Mouse (Mus musculus) bone marrow, adult 2 months (tissue): ENCODE results near the gene Slain1. TPM values are rescaled to one million over a fixed set of nuclear protein-coding genes. Genes with fewer than 3 reads are reported as not detected.

Experiments
- H3K27ac ChIP-seq: fragments of 200-500 bp; 2 replicates; pipeline ENCODE4 v1.5.1; 2012; ENCODE audit warnings: low read depth, mild to moderate bottlenecking, control low read depth, inconsistent platforms, low read length; ENCODE audit not compliant: control insufficient read depth, poor library complexity, insufficient read depth
- H3K4me1 ChIP-seq: fragments of 200-500 bp; 2 replicates; pipeline ENCODE4 v1.6.1; 2011; ENCODE audit warnings: low read length; ENCODE audit not compliant: control insufficient read depth, insufficient read depth
- H3K4me3 ChIP-seq: fragments of 200-500 bp; replicated peaks from 2 replicates; pipeline ENCODE3; 2011; ENCODE audit warnings: mild to moderate bottlenecking, low read depth, low read length, control low read depth; ENCODE audit not compliant: control insufficient read depth
- CTCF ChIP-seq: fragments of 200-500 bp; IDR thresholded peaks from 2 replicates; pipeline ENCODE4 v1.5.1; 2011; ENCODE audit warnings: low read length, control low read depth; ENCODE audit not compliant: control insufficient read depth, insufficient read depth
- POLR2A ChIP-seq: fragments of 200-500 bp; IDR thresholded peaks from 2 replicates; pipeline ENCODE4 v1.6.1; 2011; ENCODE audit warnings: low read depth, mild to moderate bottlenecking, control low read depth, low read length, borderline replicate concordance; ENCODE audit not compliant: control insufficient read depth
- WGBS: fragments of 180-500 bp; shearing (Covaris S2); methylation state at CpG from one replicate; pipeline ENCODE4 v1.1.7; 2018; 5-methylcytosine and 5-hydroxymethylcytosine counted together
- polyA plus RNA-seq: library from polyadenylated mRNA; stranded (reverse); fragments of >200 nt; gene quantifications from 2 replicates; pipeline ENCODE4 v1.2.4, GENCODE M21; 2011; ENCODE audit warnings: low replicate concordance; ENCODE audit not compliant: missing spikeins, insufficient read depth, insufficient read length

Gene Slain1
- polyA plus RNA-seq, 1 experiment, result 5.3 TPM

DNA sequence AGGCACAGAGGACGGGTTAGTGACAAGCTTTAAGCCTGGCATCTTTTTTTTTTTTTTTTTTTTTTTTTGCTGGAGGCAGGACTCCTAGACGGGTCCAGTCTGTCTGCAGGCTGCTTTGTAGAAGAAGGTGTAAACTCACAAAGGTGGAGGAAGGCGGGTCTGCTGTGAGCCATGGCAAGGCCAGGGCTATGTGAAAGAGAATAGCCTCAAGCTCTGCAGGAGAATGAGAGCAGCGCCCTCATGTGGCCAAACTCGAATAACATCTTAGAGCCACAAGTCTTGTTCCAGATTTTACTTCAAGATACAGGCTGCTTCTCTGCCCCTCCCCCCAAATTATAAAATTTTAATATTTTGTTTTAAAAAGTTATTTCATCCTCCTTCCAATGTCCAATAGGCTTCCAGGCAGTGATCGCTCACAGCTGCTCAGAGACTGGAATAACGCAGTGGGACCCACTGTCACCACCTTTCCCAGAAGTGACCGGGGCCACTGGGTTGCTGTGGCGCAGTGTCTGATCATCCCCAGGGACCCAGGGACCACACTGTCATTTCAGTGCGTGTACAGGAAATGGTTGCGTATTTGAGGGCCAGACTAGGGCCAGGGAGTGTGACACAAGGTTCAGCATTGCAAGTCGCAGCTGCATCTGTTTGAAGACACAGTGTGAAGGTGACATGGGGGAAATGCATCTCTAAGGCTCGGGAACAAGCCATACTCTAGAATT, 70.8 kb downstream of the Slain1 start:
- Histone ChIP-seq H3K27ac (no peak overlapping the region), H3K4me1 (peaks cover 2% of the 10 kb centered on the region), H3K4me3 (no peak overlapping the region)
- WGBS, result 48% methylated on average over 13 of the region's 13 CpGs
- no peak for TF ChIP-seq POLR2A
- TF ChIP-seq CTCF, result peak; percentile 62

DNA sequence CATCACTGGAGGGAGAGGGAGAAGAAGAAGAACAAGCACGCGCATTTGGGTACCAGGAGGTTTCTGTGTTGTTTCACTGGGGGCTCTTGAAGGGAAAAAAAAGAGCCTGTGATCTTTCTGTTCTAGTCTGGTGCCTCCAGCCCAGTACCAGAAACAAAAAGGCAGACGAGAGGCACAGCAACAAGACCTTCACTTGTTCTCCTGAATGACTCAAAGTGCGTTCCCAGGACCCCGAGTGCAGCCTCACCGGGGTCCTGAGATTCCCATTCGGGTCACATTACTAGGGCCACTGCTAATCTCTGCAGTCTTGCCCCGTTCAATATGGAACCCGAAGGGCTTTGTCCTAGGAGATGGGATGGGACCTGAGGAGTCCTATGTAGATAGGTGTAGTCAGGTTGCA, 73.3 kb downstream of the Slain1 start:
- H3K4me3 ChIP-seq, result no peak overlapping the region
- TF ChIP-seq POLR2A (no peak), CTCF (no peak)
- H3K27ac ChIP-seq, result no peak overlapping the region
- peaks cover 2% of the 10 kb centered on the region for H3K4me1 ChIP-seq
- WGBS, result 90% methylated on average over 9 of the region's 9 CpGs

DNA sequence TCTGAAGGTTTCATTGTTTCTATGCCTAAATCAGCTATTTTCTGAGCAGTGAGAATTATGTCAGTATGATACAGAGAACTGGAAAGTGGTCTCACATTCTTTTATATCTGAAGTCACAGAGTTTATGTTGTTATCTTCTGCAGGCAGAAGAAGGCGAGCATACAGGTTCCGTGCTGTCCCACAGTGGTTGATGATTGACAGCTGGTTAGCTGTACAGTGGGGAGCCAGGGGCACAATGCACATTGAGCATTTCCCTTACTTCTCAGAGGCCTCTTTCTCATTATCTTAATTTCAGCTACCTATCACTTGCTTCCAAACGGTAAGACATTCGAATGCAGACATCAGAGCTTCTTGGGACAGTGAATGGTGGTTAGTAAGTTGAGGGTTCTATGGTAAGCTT, 73.8 kb downstream of the Slain1 start:
- 55% methylated on average over 4 of the region's 4 CpGs for WGBS
- peaks cover 2% of the 10 kb centered on the region for H3K4me1 ChIP-seq
- TF ChIP-seq POLR2A, result no peak
- no peak for TF ChIP-seq CTCF
- H3K4me3 ChIP-seq, result no peak overlapping the region
- H3K27ac ChIP-seq, result no peak overlapping the region

DNA sequence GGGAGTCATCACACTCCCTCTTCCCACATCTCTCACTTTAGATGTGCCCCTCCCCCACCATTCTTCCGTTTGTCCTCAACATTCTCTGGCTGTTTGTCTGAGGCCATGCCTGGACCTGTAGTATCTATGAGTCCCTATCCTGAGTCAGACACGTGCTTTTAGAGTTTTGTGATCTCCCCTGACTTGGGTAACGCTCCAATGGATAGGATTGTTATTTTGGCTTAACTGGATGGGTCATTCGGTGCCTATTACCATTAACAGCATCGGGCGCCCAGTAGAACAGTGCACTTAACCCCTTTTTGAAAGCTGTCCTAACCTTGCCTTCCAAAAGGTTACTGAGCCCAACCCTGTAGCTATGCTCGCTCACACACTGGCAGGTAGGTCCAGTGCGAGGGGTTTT, 78.5 kb downstream of the Slain1 start:
- 87% methylated on average over 8 of the region's 8 CpGs for WGBS
- TF ChIP-seq POLR2A (no peak), CTCF (no peak)
- no peaks in the 10 kb centered on the region for H3K4me1 ChIP-seq
- no peak overlapping the region for H3K4me3 ChIP-seq
- no peak overlapping the region for H3K27ac ChIP-seq

DNA sequence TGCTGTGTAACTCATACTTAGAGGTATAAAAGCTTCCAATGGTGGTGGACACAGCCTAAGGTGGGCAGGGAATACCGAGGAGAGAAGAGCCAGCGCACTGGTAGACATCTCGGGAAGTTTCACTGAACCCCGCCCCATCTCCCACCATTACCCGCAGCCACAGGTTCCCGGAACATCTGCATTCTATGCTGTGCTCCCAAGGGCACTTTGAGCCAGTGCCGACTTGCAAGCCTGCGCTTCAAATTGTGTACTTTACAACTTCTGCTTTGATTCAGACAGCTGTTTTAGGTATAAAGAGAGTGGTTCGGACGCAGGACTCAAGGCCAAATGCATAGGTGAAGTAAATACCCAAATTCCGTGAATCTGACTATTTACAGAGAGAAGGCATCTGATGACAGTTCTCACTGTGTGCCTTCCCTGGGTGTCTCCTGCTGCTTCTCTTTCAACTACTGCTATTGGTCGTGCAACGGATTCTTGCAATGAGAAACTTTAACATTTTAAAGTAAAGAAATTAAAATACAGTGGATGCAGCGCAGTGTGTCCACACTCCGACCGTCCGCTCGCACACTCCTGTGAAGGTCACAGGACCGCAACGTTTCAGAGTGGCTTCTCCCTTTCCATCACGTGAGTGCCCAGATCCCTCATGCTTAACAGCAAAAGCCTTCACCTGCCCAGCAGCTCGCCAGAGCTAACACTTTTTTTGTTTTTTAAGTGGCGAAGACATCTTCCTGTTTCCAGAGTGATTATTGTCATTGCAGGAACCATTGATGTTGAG, 79.1 kb downstream of the Slain1 start:
- H3K27ac ChIP-seq, result no peak overlapping the region
- 84% methylated on average over 23 of the region's 23 CpGs for WGBS
- no peak for TF ChIP-seq POLR2A
- TF ChIP-seq CTCF, result no peak
- no peaks in the 10 kb centered on the region for H3K4me1 ChIP-seq
- no peak overlapping the region for H3K4me3 ChIP-seq

DNA sequence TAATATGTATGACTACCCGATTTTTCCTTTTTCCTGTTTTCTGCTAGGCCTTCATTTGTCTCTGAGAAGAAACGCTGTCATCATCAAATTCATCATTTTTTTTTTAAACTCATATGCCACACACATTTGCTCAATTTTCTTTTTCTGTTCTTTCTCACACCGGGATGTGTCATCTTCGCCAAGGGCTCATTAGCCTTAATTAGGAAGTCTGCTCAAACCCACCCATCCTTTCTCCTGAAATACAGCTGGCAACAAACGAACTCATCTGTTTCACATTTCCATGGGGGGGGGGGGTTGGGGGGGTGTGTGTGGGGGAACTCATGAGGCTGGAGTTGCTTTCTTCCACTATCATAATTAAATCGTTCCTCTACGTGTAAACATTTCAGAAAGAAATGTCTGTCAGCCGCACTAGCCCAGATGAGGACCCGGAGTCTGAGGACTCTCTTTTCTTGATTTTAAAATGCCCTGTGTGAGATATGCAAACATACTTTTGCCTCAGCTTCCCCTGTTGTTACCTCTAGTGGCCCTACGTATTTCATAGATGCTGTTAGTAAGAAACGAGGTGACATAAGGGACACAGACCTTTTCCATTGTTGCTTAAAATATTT, 79.8 kb downstream of the Slain1 start:
- WGBS, result 84% methylated on average over 11 of the region's 11 CpGs
- no peaks in the 10 kb centered on the region for H3K4me1 ChIP-seq
- no peak overlapping the region for H3K4me3 ChIP-seq
- TF ChIP-seq POLR2A, result no peak
- H3K27ac ChIP-seq, result no peak overlapping the region

DNA sequence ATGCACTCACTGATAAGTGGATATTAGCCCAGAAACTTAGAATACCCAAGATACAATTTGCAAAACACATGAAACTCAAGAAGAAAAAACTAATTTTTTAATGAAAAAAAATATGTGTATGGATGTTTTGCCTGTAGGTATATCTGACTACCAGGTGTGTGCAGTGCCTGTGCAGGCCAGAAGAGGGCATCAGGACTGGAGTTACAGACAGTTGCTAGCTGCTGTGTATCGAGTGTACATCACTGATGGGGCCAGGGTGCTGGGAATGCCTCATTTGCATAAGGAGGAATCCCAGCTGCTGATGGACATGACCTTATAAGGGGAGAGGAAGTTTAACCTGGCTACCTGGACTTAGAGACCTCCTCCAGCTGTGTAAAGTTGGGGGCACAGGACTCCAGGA, 82.6 kb downstream of the Slain1 start:
- no peak for TF ChIP-seq POLR2A
- TF ChIP-seq CTCF, result peak; percentile 42; the same call in 1 of the 2 replicates
- Histone ChIP-seq H3K4me1 (no peaks in the 10 kb centered on the region), H3K4me3 (no peak overlapping the region), H3K27ac (no peak overlapping the region)
- WGBS, result 68% methylated on average over 1 of the region's 1 CpGs

DNA sequence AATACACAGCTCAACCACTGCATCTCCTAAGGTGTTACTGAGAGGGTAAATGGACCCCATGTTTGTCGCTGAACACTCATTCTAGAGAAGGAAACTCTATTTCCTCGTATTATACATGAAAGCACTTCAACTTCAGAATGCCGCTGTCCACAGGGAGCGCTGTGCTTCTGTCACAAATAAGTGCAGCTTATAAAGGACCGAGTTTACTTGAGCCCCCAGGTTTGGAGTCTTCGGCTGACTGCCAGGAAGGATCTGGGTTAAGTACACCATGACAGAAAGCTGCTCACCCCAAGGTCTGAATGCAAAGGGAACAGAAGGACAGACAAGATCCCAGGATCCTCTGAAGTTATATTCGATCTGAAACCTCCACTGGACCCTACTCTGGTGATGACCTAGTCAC, 91.2 kb downstream of the Slain1 start:
- no peak for TF ChIP-seq CTCF
- no peak for TF ChIP-seq POLR2A
- no peaks in the 10 kb centered on the region for H3K4me1 ChIP-seq
- H3K4me3 ChIP-seq, result no peak overlapping the region
- 66% methylated on average over 7 of the region's 7 CpGs for WGBS
- no peak overlapping the region for H3K27ac ChIP-seq

DNA sequence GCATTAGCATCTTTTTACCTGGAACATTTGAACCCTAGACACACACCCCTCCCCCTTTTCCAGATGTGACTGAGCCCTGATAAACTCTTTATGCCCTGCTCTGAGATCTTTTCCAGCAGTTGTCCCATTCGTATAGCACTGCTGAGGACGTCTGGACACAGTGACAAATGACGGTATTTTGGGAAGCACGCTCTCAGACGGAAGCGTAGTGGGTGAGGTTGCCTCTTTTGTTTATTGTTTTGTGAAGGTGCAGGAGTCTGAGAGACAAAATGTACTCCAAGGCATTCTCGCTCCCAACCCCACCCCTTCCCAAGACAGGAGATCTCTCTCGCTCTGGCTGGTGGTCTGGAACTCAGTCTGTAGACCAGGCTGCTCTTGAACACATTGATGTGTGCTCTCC, 92.1 kb downstream of the Slain1 start:
- Histone ChIP-seq H3K27ac (no peak overlapping the region), H3K4me3 (no peak overlapping the region), H3K4me1 (no peaks in the 10 kb centered on the region)
- no peak for TF ChIP-seq CTCF
- 84% methylated on average over 8 of the region's 8 CpGs for WGBS
